Mouse (Mus musculus) erythroblast, embryonic 14.5 days (primary cell): ENCODE results near the gene Ncbp1.

Source experiments
- GATA1 ChIP-seq: IDR thresholded peaks from 2 replicates; pipeline ENCODE4 v1.6.1; 2012; ENCODE audit warnings: low read length, inconsistent platforms, mixed read lengths
- TAL1 ChIP-seq: IDR thresholded peaks from 3 replicates; pipeline ENCODE4 v1.6.1; 2012; ENCODE audit warnings: low read length, inconsistent platforms, mixed read lengths

- no peak for TF ChIP-seq TAL1
- TF ChIP-seq GATA1, result no peak
Measured at GRCm38 (mm10) chr4:46177496-46177895, 39.1 kb downstream of the Ncbp1 start.
